Mouse (Mus musculus) urinary bladder, postnatal 0 days (tissue): ENCODE measurements around the gene 9530068E07Rik. TPM values are rescaled to one million over a fixed set of nuclear protein-coding genes. Genes with fewer than 3 reads are reported as not detected.

Experiments
- polyA plus RNA-seq: library from polyadenylated mRNA; unstranded; fragments of >200 nt; fragmentation: Nextera tagmentation; extraction: Ambion mirVana; gene quantifications from 2 replicates; pipeline ENCODE4 v1.2.1, GENCODE M21; 2015

The 9530068E07Rik gene
- 228 and 258 TPM in 2 replicates for polyA plus RNA-seq

GRCm38 (mm10) chr11:52395940-52396596 lies at the start of gene 9530068E07Rik:
9530068E07Rik (plus strand) TSS chr11:52396428.

GRCm38 (mm10) chr11:52360471-52361277 lies 35.6 kb upstream of the 9530068E07Rik start, which contains the start of gene Vdac1:
Vdac1 (plus strand) TSS chr11:52360860.

Other genes starting within 250 kb of the 9530068E07Rik start
- gene Olfr1371, start 182.4 kb upstream of the 9530068E07Rik start, polyA plus RNA-seq = not detected in 2 replicates
- gene Skp1a, start 164.4 kb upstream of the 9530068E07Rik start, polyA plus RNA-seq = 476 and 543 TPM in 2 replicates
- gene Tcf7, start 113.4 kb upstream of the 9530068E07Rik start, polyA plus RNA-seq = 3.3 and 4.6 TPM in 2 replicates
- gene Vdac1, start 35.6 kb upstream of the 9530068E07Rik start, polyA plus RNA-seq = 194 and 219 TPM in 2 replicates